Mouse (Mus musculus) lung, postnatal 0 days (tissue): ENCODE measurements around the gene Lefty1. TPM values are rescaled to one million over a fixed set of nuclear protein-coding genes. Genes with fewer than 3 reads are reported as not detected.
"Not testable (repeated sequence)": the region's sequence is repeated elsewhere in the genome, so short reads cannot be mapped to it uniquely, and the experiment has no call there.

Source experiments
- ATAC-seq: fragments of 200-750 bp; cut with Nextera tagmentation; 2 replicates; pipeline ENCODE4 v1.8.0; 2017; ENCODE audit warnings: moderate library complexity
- DNase-seq: peaks from one replicate; pipeline ENCODE4 v3.0.0-alpha.2; 2016; ENCODE audit warnings: low spot score
- H3K27ac ChIP-seq: fragments of 300-500 bp; sonication (generic); 2 replicates; pipeline ENCODE4 v1.5.1; 2014; ENCODE audit warnings: antibody characterized with exemption, mild to moderate bottlenecking, low read length, mixed read lengths
- H3K27me3 ChIP-seq: fragments of 300-500 bp; sonication (generic); replicated peaks from 2 replicates; pipeline ENCODE4 v1.6.1; 2014; ENCODE audit warnings: low read length, mixed read lengths; ENCODE audit not compliant: insufficient read depth
- H3K36me3 ChIP-seq: fragments of 300-500 bp; sonication (generic); 2 replicates; pipeline ENCODE4 v1.6.1; 2014; ENCODE audit warnings: low read length, mixed read lengths; ENCODE audit not compliant: insufficient read depth
- H3K4me1 ChIP-seq: fragments of 300-500 bp; sonication (generic); 2 replicates; pipeline ENCODE4 v1.6.1; 2014; ENCODE audit warnings: antibody characterized with exemption, low read depth, low read length, mixed read lengths; ENCODE audit not compliant: insufficient read depth
- H3K4me2 ChIP-seq: fragments of 300-500 bp; sonication (generic); replicated peaks from 2 replicates; pipeline ENCODE4 v1.6.1; 2014; ENCODE audit warnings: low read depth, mild to moderate bottlenecking, low read length, moderate library complexity, mixed read lengths
- H3K4me3 ChIP-seq: fragments of 300-500 bp; sonication (generic); 2 replicates; pipeline ENCODE4 v1.5.1; 2014; ENCODE audit warnings: low read depth, low read length
- H3K9ac ChIP-seq: fragments of 300-500 bp; sonication (generic); replicated peaks from 2 replicates; pipeline ENCODE4 v1.6.1; 2014; ENCODE audit warnings: low read depth, mild to moderate bottlenecking
- H3K9me3 ChIP-seq: fragments of 300-500 bp; sonication (generic); 2 replicates; pipeline ENCODE4 v1.6.1; 2016; ENCODE audit warnings: low read length, mixed read lengths
- CTCF ChIP-seq: IDR thresholded peaks from 2 replicates; pipeline ENCODE4 v1.5.1; 2016; ENCODE audit warnings: antibody characterized with exemption, mild to moderate bottlenecking
- EP300 ChIP-seq: IDR thresholded peaks from 2 replicates; pipeline ENCODE4 v1.6.1; 2016; ENCODE audit warnings: antibody characterized with exemption, mild to moderate bottlenecking, control low read depth
- WGBS: fragments of 180-500 bp; shearing (Covaris S2); extraction: QIAGEN DNeasy Blood & Tissue Kit; methylation state at CpG from one replicate; pipeline ENCODE4 v1.1.7; 2014; 5-methylcytosine and 5-hydroxymethylcytosine counted together
- polyA plus RNA-seq: library from polyadenylated mRNA; unstranded; fragments of >200 nt; fragmentation: Nextera tagmentation; extraction: Ambion mirVana; gene quantifications from 2 replicates; pipeline ENCODE4 v1.2.1, GENCODE M21; 2015

Lefty1 gene
- polyA plus RNA-seq, result 1.1 and 2.1 TPM in 2 replicates

DNA sequence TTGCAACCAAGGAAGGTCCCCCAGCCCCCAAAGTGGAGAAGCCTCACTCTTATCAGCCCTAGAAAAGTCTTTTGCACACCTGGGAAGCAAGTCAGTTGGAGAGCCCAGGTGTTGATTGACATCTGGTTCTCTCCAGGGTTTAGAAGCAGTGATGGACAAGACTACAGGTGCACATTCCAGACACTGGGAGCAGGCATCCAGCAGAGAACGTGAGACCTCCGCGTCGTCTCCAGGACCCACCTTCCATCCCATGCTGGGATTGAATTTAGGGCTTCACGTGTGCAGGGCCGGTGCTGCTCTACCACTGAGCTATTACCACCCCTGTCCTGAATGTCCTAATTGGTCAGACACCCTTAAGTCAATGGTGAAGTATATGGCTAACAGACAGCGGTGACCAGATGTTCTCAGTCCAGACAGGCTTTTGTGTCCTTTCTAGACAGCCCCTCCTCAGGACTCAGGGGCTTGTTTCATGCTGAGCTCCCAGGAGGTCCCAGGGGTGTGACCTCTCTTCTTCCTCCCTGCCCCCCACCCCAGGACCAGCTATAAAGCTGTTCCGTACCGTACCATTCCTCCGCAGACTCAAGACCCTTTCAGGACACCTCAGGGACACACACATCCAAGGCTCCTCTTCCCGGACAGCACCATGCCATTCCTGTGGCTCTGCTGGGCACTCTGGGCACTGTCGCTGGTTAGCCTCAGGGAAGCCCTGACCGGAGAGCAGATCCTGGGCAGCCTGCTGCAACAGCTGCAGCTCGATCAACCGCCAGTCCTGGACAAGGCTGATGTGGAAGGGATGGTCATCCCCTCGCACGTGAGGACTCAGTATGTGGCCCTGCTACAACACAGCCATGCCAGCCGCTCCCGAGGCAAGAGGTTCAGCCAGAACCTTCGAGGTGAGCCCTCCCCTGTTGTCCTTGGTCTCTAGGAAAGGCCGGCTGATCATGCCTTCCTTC is at the start of gene Lefty1:
TSS of gene Lefty1 (plus strand) at position 556 of the 953 bp plus-strand sequence.
- 21% methylated on average over 21 of the region's 21 CpGs for WGBS
- Histone ChIP-seq H3K27ac (no peak within 1 kb of the TSS), H3K27me3 (peaks cover 7% of the 10 kb centered on the region; the same call in 1 of the 2 replicates), H3K9me3 (no peaks in the 10 kb centered on the region), H3K4me2 (no peak within 1 kb of the TSS), H3K36me3 (no peaks in the 10 kb centered on the region), H3K4me3 (no peak within 1 kb of the TSS), H3K9ac (no peak within 1 kb of the TSS), H3K4me1 (no peaks in the 10 kb centered on the region)
- DNase-seq (no peak), ATAC-seq (no peak)
- TF ChIP-seq CTCF (no peak; the same call in 1 of the 2 replicates), EP300 (no peak)

DNA sequence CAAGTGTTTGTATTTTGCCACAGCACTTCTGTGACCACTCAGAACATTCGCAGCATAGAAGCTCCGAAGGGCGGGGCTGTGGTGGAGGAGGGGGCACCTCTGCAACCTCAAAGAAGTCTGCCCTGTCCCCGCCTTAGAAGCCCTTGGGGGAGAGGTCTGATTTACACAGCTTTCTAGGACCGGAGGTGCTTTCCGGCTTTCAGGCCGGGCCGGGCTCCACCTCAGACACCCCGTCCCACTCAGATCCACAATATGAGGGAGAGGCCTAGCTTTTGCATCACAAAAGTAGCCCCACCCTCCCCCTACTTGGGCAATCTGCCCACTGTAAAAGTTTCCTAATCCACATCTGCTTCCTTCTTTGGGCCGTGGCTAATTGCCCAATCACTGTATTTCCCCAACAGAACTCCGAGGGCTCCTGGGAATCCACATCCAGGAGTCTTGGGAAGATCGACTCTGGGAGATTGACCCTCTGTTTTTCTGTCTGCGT is 46.2 kb upstream of the Lefty1 start:
- H3K4me3 ChIP-seq, result 0 out of 2 replicates have a peak overlapping the region, but pooled peaks have one; percentile 14
- TF ChIP-seq EP300, result peak; percentile 77
- TF ChIP-seq CTCF, result no peak; the same call in 1 of the 2 replicates
- peak overlapping the region; percentile 51 for H3K4me2 ChIP-seq
- no peak overlapping the region for H3K9ac ChIP-seq
- H3K9me3 ChIP-seq, result no peaks in the 10 kb centered on the region
- peaks cover 5% of the 10 kb centered on the region; the same call in 1 of the 2 replicates for H3K4me1 ChIP-seq
- H3K27me3 ChIP-seq, result peaks cover 6% of the 10 kb centered on the region; the same call in 1 of the 2 replicates
- peak; percentile 92 for ATAC-seq
- no peaks in the 10 kb centered on the region for H3K36me3 ChIP-seq
- peak overlapping the region; percentile 69 for H3K27ac ChIP-seq
- 0% methylated on average over 12 of the region's 13 CpGs for WGBS
- peak; percentile 95 for DNase-seq

DNA sequence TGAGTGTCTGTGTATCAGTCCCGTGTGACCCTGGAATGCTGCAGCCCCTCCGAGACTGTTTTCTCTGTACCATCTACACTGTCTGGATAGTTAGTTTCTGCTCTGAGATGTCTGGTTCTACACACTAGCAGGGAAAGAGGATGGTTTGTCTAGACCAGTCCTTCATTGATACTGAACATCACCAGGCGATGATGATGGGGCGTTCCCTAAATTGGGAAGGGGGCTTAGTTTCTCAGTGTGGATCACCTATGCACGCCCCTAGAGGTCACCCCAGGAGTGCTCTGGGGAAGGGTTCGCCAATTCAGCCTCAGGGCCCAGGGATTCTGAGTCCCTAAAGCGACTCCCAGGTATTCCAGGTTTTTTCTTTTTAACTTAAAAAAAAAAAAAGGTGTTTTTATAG is 45.6 kb upstream of the Lefty1 start:
- TF ChIP-seq CTCF (no peak), EP300 (no peak)
- no peak for ATAC-seq
- no peak overlapping the region for H3K9ac ChIP-seq

DNA sequence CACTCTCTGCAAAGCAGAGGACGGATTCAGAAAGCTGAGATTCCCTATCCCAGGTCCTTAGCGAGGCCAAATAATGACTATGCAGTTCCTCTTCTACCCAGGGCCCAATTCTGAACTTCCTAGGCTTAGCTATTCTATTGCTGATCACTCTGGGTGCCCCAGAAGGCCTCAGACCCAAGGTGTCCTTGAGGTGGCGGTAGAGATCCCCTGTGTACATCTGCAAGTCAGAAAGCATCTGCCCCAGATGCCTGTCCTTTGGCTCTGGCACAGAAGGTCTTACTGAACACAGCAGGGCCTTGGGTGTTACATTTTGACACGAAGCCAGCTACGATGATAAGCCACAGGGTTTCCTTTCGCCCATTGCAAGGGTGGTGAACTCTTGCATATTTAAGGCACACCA is 45.0 kb upstream of the Lefty1 start:
- DNase-seq, result no peak
- no peaks in the 10 kb centered on the region for H3K9me3 ChIP-seq
- H3K4me3 ChIP-seq, result no peak overlapping the region
- no peak for ATAC-seq
- H3K36me3 ChIP-seq, result no peaks in the 10 kb centered on the region
- H3K9ac ChIP-seq, result no peak overlapping the region
- peaks cover 6% of the 10 kb centered on the region; the same call in 1 of the 2 replicates for H3K27me3 ChIP-seq
- TF ChIP-seq CTCF, result peak; percentile 55
- TF ChIP-seq EP300, result no peak
- peaks cover 5% of the 10 kb centered on the region; the same call in 1 of the 2 replicates for H3K4me1 ChIP-seq
- H3K4me2 ChIP-seq, result no peak overlapping the region
- H3K27ac ChIP-seq, result no peak overlapping the region
- WGBS, result 62% methylated on average over 6 of the region's 6 CpGs

More for the DNA sequence above, 45.6 kb upstream of the Lefty1 start:
- DNase-seq, result no peak
- peak overlapping the region; percentile 52; the same call in 1 of the 2 replicates for H3K27ac ChIP-seq
- H3K36me3 ChIP-seq, result no peaks in the 10 kb centered on the region
- H3K4me3 ChIP-seq, result no peak overlapping the region
- peak overlapping the region; percentile 51 for H3K4me2 ChIP-seq
- peaks cover 5% of the 10 kb centered on the region; the same call in 1 of the 2 replicates for H3K4me1 ChIP-seq
- WGBS, result 49% methylated on average over 7 of the region's 7 CpGs
- H3K9me3 ChIP-seq, result no peaks in the 10 kb centered on the region
- H3K27me3 ChIP-seq, result peaks cover 6% of the 10 kb centered on the region; the same call in 1 of the 2 replicates

DNA sequence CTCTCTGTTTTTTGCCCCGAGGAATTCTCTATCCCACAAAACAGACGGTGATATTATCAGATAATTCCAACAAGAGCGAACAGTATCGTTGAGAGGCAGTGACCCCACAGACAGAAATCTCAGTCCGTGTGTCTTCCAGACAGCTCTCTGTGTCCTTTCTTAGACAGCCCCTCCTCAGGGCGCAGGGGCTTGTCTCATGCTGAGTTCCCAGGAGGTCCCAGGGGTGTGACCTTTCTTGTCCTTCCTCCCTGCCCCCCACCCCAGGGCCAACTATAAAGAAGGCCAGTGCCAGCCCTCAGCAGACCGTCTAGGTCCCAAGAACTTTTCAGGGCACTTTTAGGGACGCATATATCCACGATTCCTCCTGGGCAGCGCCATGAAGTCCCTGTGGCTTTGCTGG is 42.0 kb upstream of the Lefty1 start, which contains the start of gene Lefty2:
TSS of gene Lefty2 (plus strand) at position 301 of the 400 bp plus-strand sequence.
- no peaks in the 10 kb centered on the region for H3K36me3 ChIP-seq
- H3K9me3 ChIP-seq, result no peaks in the 10 kb centered on the region

DNA sequence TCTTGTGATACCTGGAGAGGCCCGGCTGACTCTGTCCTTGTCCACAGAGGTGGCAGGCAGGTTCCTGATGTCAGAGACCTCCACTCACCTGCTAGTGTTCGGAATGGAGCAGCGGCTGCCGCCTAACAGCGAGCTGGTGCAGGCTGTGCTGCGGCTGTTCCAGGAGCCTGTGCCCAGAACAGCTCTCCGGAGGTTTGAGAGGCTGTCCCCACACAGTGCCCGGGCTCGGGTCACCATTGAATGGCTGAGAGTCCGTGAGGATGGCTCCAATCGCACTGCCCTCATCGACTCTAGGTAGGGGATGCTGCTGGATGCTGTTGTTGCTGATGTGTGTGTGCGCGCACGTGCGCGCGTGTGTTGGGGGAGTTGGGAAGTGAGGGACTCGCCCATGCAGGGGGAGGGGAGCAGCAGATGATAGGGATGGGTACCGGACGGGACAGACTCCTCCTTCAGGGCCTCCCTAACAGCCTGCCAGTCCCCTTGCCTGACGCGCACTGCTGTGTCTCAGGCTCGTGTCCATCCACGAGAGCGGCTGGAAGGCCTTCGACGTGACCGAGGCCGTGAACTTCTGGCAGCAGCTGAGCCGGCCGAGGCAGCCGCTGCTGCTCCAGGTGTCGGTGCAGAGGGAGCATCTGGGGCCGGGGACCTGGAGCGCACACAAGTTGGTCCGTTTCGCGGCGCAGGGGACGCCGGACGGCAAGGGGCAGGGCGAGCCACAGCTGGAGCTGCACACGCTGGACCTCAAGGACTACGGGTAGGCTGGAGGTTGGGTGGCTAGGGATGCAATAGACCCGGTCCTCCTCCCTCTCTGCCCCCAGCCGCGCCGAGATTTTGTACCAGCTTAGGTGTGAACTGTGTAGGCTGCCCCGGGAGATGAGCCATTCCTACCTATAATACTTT is 40.5 kb upstream of the Lefty1 start:
- peaks cover 13% of the 10 kb centered on the region; the same call in 1 of the 2 replicates for H3K27me3 ChIP-seq
- ATAC-seq, result peak; percentile 17
- H3K9me3 ChIP-seq, H3K4me3 ChIP-seq, H3K36me3 ChIP-seq, H3K27ac ChIP-seq, DNase-seq, H3K9ac ChIP-seq, H3K4me1 ChIP-seq, H3K4me2 ChIP-seq: not testable (repeated sequence)
- WGBS, result 5% methylated on average over 37 of the region's 51 CpGs

More for the DNA sequence above, 42.0 kb upstream of the Lefty1 start, which contains the start of gene Lefty2:
- no peak within 1 kb of the TSS for H3K4me2 ChIP-seq
- WGBS, result 63% methylated on average over 10 of the region's 10 CpGs
- TF ChIP-seq CTCF (no peak), EP300 (no peak)
- peaks cover 5% of the 10 kb centered on the region; the same call in 1 of the 2 replicates for H3K4me1 ChIP-seq
- no peak within 1 kb of the TSS for H3K9ac ChIP-seq
- ATAC-seq (no peak), DNase-seq (no peak)
- H3K27me3 ChIP-seq, result peaks cover 13% of the 10 kb centered on the region; the same call in 1 of the 2 replicates
- H3K27ac ChIP-seq, result no peak within 1 kb of the TSS
- no peak within 1 kb of the TSS for H3K4me3 ChIP-seq
